Mouse (Mus musculus): Measurements from ENCODE around the gene Gys2. TPM values are rescaled to one million over a fixed set of nuclear protein-coding genes. Genes with fewer than 3 reads are reported as not detected.

The Gys2 gene
- total RNA-seq, 1 experiment from 2014 or later, result not detected

DNA sequence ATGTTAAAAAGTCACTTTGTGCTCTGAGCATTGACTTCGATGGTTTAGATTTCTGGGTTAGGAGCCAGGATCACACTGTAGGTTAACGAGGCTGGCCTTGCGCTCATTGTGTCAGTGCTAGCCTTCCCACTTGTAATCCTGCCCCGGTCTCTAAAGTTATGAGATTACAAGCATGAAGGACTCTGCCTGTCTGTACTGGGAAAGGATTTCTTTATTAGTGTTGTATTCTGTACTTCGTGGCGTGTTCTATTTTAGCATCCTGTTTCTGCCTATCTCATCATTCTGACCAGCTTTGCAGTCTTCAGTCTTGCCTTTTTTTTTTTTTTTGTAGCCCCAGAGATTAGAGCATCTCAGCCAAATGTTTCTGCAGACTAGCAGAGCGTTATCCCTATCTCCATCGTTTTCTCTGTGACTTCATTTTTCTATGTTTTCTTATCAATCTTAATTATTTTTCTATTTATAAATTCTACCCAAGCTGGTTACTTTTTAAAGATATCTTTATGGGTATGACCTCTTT lies 85.1 kb downstream of the Gys2 start:
- no peak for ATAC-seq (replicated peaks in 1 of 2; ENCODE audit: insufficient read depth in 1 of 2, low FRiP score in 2 of 2, low TSS enrichment in 1 of 2, low read depth in 1 of 2, poor library complexity in 2 of 2, severe bottlenecking in 2 of 2)

DNA sequence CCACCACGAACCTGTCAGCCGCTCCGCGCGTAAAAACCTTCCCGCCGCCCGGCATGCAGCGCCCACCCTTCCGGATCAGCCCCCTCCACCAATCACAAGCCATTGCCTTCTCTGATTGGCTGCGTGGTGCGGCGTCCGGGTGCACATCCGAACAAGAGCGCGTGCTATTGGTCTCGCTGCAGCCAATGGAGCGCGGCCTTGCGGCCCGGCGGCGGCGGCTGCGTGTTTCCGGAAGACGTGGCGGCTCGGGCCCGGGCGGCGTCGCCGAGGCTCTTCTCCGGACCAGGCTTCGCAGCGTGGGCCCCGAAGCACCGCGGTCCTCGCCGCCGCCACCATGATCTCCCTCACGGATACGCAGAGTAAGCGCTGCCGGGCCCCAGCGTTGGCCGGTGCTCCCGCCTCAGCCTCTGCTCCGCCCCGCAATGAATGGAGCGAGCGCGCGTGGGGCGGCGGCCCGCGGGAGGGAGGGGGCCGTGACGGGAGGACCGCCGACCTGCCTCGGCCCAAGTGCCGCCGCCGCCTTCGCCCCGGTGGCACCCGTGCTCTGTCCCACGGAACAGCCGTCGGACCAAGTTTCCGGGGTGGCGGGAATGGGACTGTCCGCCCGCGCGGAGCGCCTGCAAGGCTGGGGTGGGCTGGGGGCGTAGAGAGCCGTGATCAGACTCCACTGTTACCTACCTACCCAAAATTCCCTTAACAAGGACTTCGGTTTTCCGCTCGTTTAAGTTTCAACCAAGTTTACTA lies 85.7 kb downstream of the Gys2 start, which contains the start of the genes Recql and Golt1b:
Gene Recql, minus strand, starts transcription at position 77 of the 744 bp plus-strand sequence.
Gene Golt1b, plus strand, starts transcription at position 211 of the 744 bp plus-strand sequence.
- peak; percentile 98 to 99 for ATAC-seq (replicated peaks in 1 of 2; ENCODE audit: insufficient read depth in 1 of 2, low FRiP score in 2 of 2, low TSS enrichment in 1 of 2, low read depth in 1 of 2, poor library complexity in 2 of 2, severe bottlenecking in 2 of 2)

DNA sequence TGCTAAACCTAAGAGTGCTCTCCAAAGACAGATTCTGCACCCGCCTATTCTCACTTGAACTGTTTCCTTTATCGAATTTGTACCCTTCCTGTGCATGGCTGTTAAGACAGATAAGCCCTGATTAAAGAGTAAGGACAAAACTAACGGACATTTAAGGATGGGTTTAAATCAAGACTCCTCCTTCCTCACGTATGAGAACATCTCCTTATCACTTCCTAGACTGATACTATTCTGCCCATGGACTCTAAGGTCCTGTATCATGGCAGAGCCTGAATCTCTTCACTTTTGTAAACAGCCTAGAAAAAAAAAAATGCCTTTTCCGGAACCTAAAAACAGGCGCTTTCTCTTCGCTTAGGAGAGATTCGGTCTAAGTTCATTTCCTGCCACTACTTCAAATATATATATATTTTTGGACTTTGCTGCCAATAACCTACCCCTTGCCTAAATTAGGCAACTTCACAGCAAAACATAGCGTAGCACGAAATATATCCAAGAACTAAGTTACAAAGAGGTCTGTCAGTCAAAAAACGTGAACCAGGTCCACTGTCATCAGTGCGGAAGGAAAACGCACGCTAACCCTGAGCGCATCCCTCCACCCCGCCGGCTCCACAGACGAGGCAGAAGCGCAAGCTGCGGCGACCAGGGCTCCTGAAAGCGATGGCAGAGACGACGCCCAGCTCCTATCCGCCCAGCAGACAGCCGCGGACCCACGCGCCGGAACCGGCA lies 86.5 kb downstream of the Gys2 start:
- peak; percentile 0 to 15; a peak in 1 of 4 replicates for ATAC-seq (replicated peaks in 1 of 2; ENCODE audit: insufficient read depth in 1 of 2, low FRiP score in 2 of 2, low TSS enrichment in 1 of 2, low read depth in 1 of 2, poor library complexity in 2 of 2, severe bottlenecking in 2 of 2)

DNA sequence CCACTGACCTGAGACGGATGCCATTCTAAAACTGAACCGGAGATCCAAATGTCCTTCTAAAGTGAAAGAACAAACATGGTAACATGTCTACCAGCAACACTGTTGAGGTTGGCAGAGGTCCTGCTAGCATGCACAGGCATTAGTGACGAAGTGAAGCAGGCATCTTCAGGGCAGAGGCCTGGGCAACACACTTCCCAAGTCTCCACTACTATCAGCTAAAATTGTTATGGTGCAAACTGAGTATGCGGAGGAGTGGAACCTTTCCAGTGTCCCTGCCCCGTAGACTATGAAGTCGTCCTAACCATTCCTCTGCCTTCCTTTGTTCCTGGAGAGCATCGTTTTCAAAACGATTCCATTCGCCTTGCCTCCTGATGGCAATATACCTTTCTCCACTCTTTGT lies 88.4 kb downstream of the Gys2 start:
- no peak for ATAC-seq (replicated peaks in 1 of 2; ENCODE audit: insufficient read depth in 1 of 2, low FRiP score in 2 of 2, low TSS enrichment in 1 of 2, low read depth in 1 of 2, poor library complexity in 2 of 2, severe bottlenecking in 2 of 2)

DNA sequence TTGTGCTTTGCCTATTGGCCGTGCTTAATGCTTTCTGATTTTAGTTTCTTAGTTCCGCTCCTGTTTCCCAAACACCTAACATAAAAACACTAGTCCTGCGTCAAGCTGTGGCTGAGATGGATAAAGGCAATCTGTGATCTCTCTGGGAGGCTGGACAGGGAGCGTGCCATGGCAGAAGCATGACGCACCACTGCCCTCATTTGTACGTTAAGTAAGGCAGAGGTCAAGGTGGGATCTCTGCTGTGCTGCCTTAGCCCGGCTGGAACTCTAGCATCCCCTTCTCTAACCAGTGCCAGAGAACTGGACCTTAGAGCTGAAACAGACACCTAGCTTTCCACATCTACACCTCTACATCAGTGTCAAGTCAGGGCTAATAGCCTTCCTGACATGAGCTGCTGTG lies 91.3 kb downstream of the Gys2 start:
- no peak for ATAC-seq (replicated peaks in 1 of 2; ENCODE audit: insufficient read depth in 1 of 2, low FRiP score in 2 of 2, low TSS enrichment in 1 of 2, low read depth in 1 of 2, poor library complexity in 2 of 2, severe bottlenecking in 2 of 2)

DNA sequence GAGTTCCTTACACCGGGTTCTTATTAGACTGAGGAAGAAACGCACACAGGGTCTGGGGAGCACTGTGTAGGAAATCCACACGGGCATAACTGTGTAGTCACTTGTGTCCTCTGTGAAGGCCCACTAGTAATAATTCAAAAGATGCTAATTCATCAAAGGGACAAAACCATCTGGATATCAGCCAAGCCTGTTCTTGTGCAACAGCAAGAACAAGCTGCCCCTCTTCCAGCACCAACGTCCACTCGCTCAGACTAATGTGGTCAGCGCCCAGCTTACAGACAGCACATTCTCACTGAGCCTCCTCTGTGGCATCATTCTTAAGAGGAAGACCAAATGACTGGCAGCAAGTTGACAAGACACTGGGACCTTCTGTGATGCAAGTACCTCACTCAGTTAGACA lies 92.9 kb downstream of the Gys2 start:
- no peak for ATAC-seq (replicated peaks in 1 of 2; ENCODE audit: insufficient read depth in 1 of 2, low FRiP score in 2 of 2, low TSS enrichment in 1 of 2, low read depth in 1 of 2, poor library complexity in 2 of 2, severe bottlenecking in 2 of 2)

DNA sequence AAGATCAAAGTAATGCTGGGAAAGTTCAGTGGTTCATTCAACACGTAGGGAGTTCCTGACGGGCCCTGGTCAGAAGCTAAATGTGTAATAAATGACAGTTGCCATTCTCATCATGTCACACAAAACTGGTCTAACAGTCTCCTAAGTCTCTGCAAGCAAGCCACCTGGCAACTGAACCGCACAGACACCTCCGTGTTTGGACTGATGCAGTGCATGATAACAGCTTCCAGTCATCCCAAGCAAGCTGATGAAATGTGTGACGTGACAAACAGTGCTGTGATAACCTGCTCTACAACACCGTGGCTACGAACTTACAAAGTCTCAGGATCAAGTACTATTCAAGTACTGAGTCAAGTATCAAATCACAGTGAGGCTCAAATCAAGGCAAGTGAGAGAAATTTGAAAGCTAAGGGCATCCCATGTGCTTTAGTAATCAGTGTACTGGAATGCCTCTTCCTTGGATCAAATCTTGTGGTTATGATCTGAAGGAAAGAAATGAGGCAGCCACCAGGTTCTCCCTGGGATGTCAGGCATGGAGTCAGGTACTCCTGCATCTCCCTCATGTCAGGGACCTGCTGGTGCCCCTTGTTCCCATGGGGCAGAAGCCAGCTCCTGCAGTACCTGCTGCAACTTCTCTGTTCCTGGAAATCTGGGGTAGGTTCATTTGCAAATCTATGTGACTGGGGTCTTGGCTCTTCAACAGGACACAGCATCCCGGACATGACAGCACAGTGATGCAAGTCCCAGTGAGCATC lies 94.2 kb downstream of the Gys2 start:
- no peak for ATAC-seq (replicated peaks in 1 of 2; ENCODE audit: insufficient read depth in 1 of 2, low FRiP score in 2 of 2, low TSS enrichment in 1 of 2, low read depth in 1 of 2, poor library complexity in 2 of 2, severe bottlenecking in 2 of 2)

DNA sequence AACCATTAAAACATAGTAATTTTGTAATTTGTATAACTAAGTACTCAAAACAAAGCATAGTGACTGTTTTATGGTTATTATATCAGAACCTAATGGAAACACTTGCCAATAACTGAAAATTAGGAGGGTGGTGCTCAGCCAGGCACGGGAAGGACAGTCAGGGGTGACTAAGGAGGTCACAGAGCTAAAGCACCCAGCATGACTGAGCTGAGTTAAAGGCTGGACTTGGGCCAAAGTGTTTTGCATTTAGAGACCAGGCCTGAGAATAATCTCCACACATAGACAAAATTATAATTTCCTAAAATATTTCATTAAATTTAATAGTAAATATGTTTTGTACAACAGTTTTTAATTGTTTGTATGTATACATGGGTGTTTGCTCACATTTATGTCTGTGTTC lies 95.8 kb downstream of the Gys2 start:
- ATAC-seq (replicated peaks in 1 of 2; ENCODE audit: insufficient read depth in 1 of 2, low FRiP score in 2 of 2, low TSS enrichment in 1 of 2, low read depth in 1 of 2, poor library complexity in 2 of 2, severe bottlenecking in 2 of 2), result no peak

Other genes starting within 250 kb of the Gys2 start
- not detected in 2 replicates for gene Iapp, start 174.7 kb downstream of the Gys2 start, total RNA-seq (2017)
- not detected in 2 replicates for gene Slco1a5, start 150.1 kb downstream of the Gys2 start, total RNA-seq (2017)
- gene Pyroxd1, start 127.5 kb downstream of the Gys2 start, total RNA-seq (2017), result 21.4 and 22.0 TPM in 2 replicates
- gene Recql, start 86.0 kb downstream of the Gys2 start, total RNA-seq (2017), result 34.3 and 73.0 TPM in 2 replicates
- 33.5 and 48.5 TPM in 2 replicates for gene Golt1b, start 85.9 kb downstream of the Gys2 start, total RNA-seq (2017)
- not detected in 2 replicates for gene Spx, start 59.7 kb downstream of the Gys2 start, total RNA-seq (2017)
- gene Ldhb, start 34.8 kb upstream of the Gys2 start, total RNA-seq (2017), result 55.2 and 63.5 TPM in 2 replicates
- gene Kcnj8, start 98.5 kb upstream of the Gys2 start, total RNA-seq (2017), result 0.65 TPM in 1 of 2 replicates, not detected in the other
- not detected in 2 replicates for gene Abcc9, start 229.2 kb upstream of the Gys2 start, total RNA-seq (2017)